Mouse (Mus musculus): ENCODE data around the gene Tmem151a.
A peak's percentile ranks its signal among the peaks of the same experiment; 100 is the strongest.

Tmem151a gene

GRCm38 (mm10) chr19:5085145-5085863, at the start of gene Tmem151a:
Tmem151a (minus strand) TSS chr19:5085531.
- DNase-seq (ENCODE audit: low spot score) = peak; percentile 85

- no peak for DNase-seq (ENCODE audit: low spot score)
Observed at GRCm38 (mm10) chr19:5131237-5131636, 45.9 kb upstream of the Tmem151a start.

- DNase-seq (ENCODE audit: low spot score) = no peak
Observed at GRCm38 (mm10) chr19:5129770-5130169, 44.4 kb upstream of the Tmem151a start.

- DNase-seq (ENCODE audit: low spot score) = no peak
Observed at GRCm38 (mm10) chr19:5124055-5124614, 38.8 kb upstream of the Tmem151a start.

GRCm38 (mm10) chr19:5123241-5123640, 37.9 kb upstream of the Tmem151a start:
- DNase-seq (ENCODE audit: low spot score) = no peak

GRCm38 (mm10) chr19:5122492-5122891, 37.2 kb upstream of the Tmem151a start:
- DNase-seq (ENCODE audit: low spot score) = no peak

- no peak for DNase-seq (ENCODE audit: low spot score)
Observed at GRCm38 (mm10) chr19:5118384-5118698, 33.0 kb upstream of the Tmem151a start, which contains the start of gene Klc2. Klc2 (minus strand) TSS chr19:5118560.

GRCm38 (mm10) chr19:5117494-5118383, 32.4 kb upstream of the Tmem151a start:
- peak; percentile 87 for DNase-seq (ENCODE audit: low spot score)

- no peak for DNase-seq (ENCODE audit: low spot score)
Observed at GRCm38 (mm10) chr19:5113783-5114182, 28.5 kb upstream of the Tmem151a start.

GRCm38 (mm10) chr19:5109659-5110453, 24.5 kb upstream of the Tmem151a start:
- no peak for DNase-seq (ENCODE audit: low spot score)

- no peak for DNase-seq (ENCODE audit: low spot score)
Observed at GRCm38 (mm10) chr19:5108702-5109101, 23.4 kb upstream of the Tmem151a start.

GRCm38 (mm10) chr19:5108271-5108575, 22.9 kb upstream of the Tmem151a start:
- DNase-seq (ENCODE audit: low spot score) = peak; percentile 83

- no peak for DNase-seq (ENCODE audit: low spot score)
Observed at GRCm38 (mm10) chr19:5107556-5108270, 22.4 kb upstream of the Tmem151a start.

GRCm38 (mm10) chr19:5106731-5107191, 21.4 kb upstream of the Tmem151a start, which contains the start of gene Rab1b:
Rab1b (minus strand) TSS chr19:5107072.
- DNase-seq (ENCODE audit: low spot score) = peak; percentile 98

- DNase-seq (ENCODE audit: low spot score) = peak; percentile 23
Observed at GRCm38 (mm10) chr19:5106074-5106473, 20.7 kb upstream of the Tmem151a start.

GRCm38 (mm10) chr19:5098363-5099143, 13.2 kb upstream of the Tmem151a start, which contains the start of gene Cnih2:
Cnih2 (minus strand) TSS chr19:5098521.
- peak; percentile 68 for DNase-seq (ENCODE audit: low spot score)

- DNase-seq (ENCODE audit: low spot score) = no peak
Observed at GRCm38 (mm10) chr19:5097521-5098362, 12.4 kb upstream of the Tmem151a start.

- no peak for DNase-seq (ENCODE audit: low spot score)
Observed at GRCm38 (mm10) chr19:5095887-5096474, 10.7 kb upstream of the Tmem151a start.

Measured in MN1 (cell line).